Mouse (Mus musculus) limb, embryonic 11.5 days (tissue): ENCODE results near the gene Golt1a. TPM values are rescaled to one million over a fixed set of nuclear protein-coding genes. Genes with fewer than 3 reads are reported as not detected.
"Not testable (repeated sequence)": the region's sequence is repeated elsewhere in the genome, so short reads cannot be mapped to it uniquely, and the experiment has no call there.

Experiments used
- ATAC-seq: fragments of 200-750 bp; cut with Nextera tagmentation; 2 replicates; pipeline ENCODE4 v1.8.0; 2017; ENCODE audit warnings: low read depth; ENCODE audit not compliant: insufficient number of reproducible peaks, low FRiP score, low TSS enrichment
- DNase-seq: peaks from one replicate; pipeline ENCODE4 v3.0.0-alpha.2; 2015; ENCODE audit warnings: low spot score
- H3K27ac ChIP-seq: fragments of 300-500 bp; sonication (generic); replicated peaks from 2 replicates; pipeline ENCODE4 v1.5.1; 2014; ENCODE audit warnings: low read depth, mild to moderate bottlenecking, low read length
- H3K27me3 ChIP-seq: fragments of 300-500 bp; sonication (generic); 2 replicates; pipeline ENCODE4 v1.6.1; 2014; ENCODE audit warnings: mild to moderate bottlenecking, low read length, mixed read lengths; ENCODE audit not compliant: control insufficient read depth, insufficient read depth
- H3K36me3 ChIP-seq: fragments of 300-500 bp; sonication (generic); 2 replicates; pipeline ENCODE4 v1.6.1; 2014; ENCODE audit warnings: mild to moderate bottlenecking, low read length, moderate library complexity, mixed read lengths; ENCODE audit not compliant: control insufficient read depth, insufficient read depth
- H3K4me1 ChIP-seq: fragments of 300-500 bp; sonication (generic); 2 replicates; pipeline ENCODE4 v1.6.1; 2014; ENCODE audit warnings: low read length, mixed read lengths; ENCODE audit not compliant: control insufficient read depth, insufficient read depth
- H3K4me2 ChIP-seq: fragments of 300-500 bp; sonication (generic); 2 replicates; pipeline ENCODE4 v1.6.1; 2014; ENCODE audit warnings: low read depth, mild to moderate bottlenecking, moderate library complexity; ENCODE audit not compliant: severe bottlenecking
- H3K4me3 ChIP-seq: fragments of 300-500 bp; sonication (generic); 2 replicates; pipeline ENCODE4 v1.5.1; 2014; ENCODE audit warnings: low read depth, low read length
- H3K9ac ChIP-seq: fragments of 300-500 bp; sonication (generic); 2 replicates; pipeline ENCODE4 v1.6.1; 2014; ENCODE audit warnings: mild to moderate bottlenecking, low read length
- H3K9me3 ChIP-seq: fragments of 300-500 bp; sonication (generic); 2 replicates; pipeline ENCODE4 v1.6.1; 2016; ENCODE audit warnings: low read length; ENCODE audit not compliant: control insufficient read depth
- whole genome bisulfite sequencing: fragments of 180-500 bp; shearing (Covaris S2); extraction: QIAGEN DNeasy Blood & Tissue Kit; methylation state at CpG from one replicate; pipeline ENCODE4 v1.1.7; 2014; 5-methylcytosine and 5-hydroxymethylcytosine counted together
- polyA plus RNA-seq: library from polyadenylated mRNA; unstranded; fragments of >200 nt; fragmentation: Nextera tagmentation; extraction: Ambion mirVana; gene quantifications from 2 replicates; pipeline ENCODE4 v1.2.1, GENCODE M21; 2014

Gene Golt1a
- polyA plus RNA-seq, 1 experiment from 2014 or later: not detected

- ATAC-seq (no peak), DNase-seq (no peak)
- H3K27ac ChIP-seq: no peak overlapping the region
- no peaks in the 10 kb centered on the region for H3K4me1 ChIP-seq
- H3K27me3 ChIP-seq: peaks cover 15% of the 10 kb centered on the region
- no peaks in the 10 kb centered on the region for H3K9me3 ChIP-seq
- 83% methylated on average over 6 of the region's 6 CpGs for WGBS
- no peak overlapping the region for H3K9ac ChIP-seq
- H3K36me3 ChIP-seq: no peaks in the 10 kb centered on the region
- no peak overlapping the region for H3K4me3 ChIP-seq
- no peak overlapping the region for H3K4me2 ChIP-seq
Measured at GRCm38 (mm10) chr1:133328299-133328795, 18.7 kb downstream of the Golt1a start.

- H3K4me3 ChIP-seq: peak overlapping the region; percentile 25
- no peak overlapping the region for H3K27ac ChIP-seq
- WGBS: 7% methylated on average over 34 of the region's 34 CpGs
- H3K4me2 ChIP-seq: peak overlapping the region; percentile 70
- peaks cover 15% of the 10 kb centered on the region for H3K27me3 ChIP-seq
- H3K9ac ChIP-seq: peak overlapping the region; percentile 47
- DNase-seq (peak; percentile 46), ATAC-seq (no peak)
- no peaks in the 10 kb centered on the region for H3K9me3 ChIP-seq
- no peaks in the 10 kb centered on the region for H3K36me3 ChIP-seq
- H3K4me1 ChIP-seq: no peaks in the 10 kb centered on the region
Measured at GRCm38 (mm10) chr1:133328896-133329637, 19.5 kb downstream of the Golt1a start.

- Histone ChIP-seq H3K4me1 (no peaks in the 10 kb centered on the region), H3K9ac (peak overlapping the region; percentile 47), H3K9me3 (no peaks in the 10 kb centered on the region), H3K27me3 (peaks cover 15% of the 10 kb centered on the region), H3K4me3 (peak overlapping the region; percentile 25), H3K4me2 (peak overlapping the region; percentile 70), H3K27ac (no peak overlapping the region), H3K36me3 (no peaks in the 10 kb centered on the region)
- WGBS: 25% methylated on average over 7 of the region's 7 CpGs
- DNase-seq (no peak), ATAC-seq (no peak)
Measured at GRCm38 (mm10) chr1:133329638-133329964, 20.0 kb downstream of the Golt1a start.

- Histone ChIP-seq H3K4me1 (no peaks in the 10 kb centered on the region), H3K9ac (no peak overlapping the region), H3K4me3 (no peak overlapping the region), H3K27me3 (peaks cover 15% of the 10 kb centered on the region), H3K27ac (no peak overlapping the region), H3K9me3 (no peaks in the 10 kb centered on the region), H3K36me3 (no peaks in the 10 kb centered on the region), H3K4me2 (no peak overlapping the region)
- no peak for ATAC-seq
- no peak for DNase-seq
- WGBS: 78% methylated on average over 3 of the region's 3 CpGs
Measured at GRCm38 (mm10) chr1:133331142-133331541, 21.5 kb downstream of the Golt1a start.

GRCm38 (mm10) chr1:133332656-133333430, 23.2 kb downstream of the Golt1a start:
- ATAC-seq (no peak), DNase-seq (no peak)
- Histone ChIP-seq H3K27ac (no peak overlapping the region), H3K4me3 (no peak overlapping the region), H3K36me3 (no peaks in the 10 kb centered on the region), H3K4me2 (no peak overlapping the region), H3K4me1 (no peaks in the 10 kb centered on the region), H3K9ac (no peak overlapping the region), H3K27me3 (peaks cover 15% of the 10 kb centered on the region), H3K9me3 (no peaks in the 10 kb centered on the region)
- WGBS: 91% methylated on average over 11 of the region's 11 CpGs

GRCm38 (mm10) chr1:133333937-133334336, 24.3 kb downstream of the Golt1a start:
- H3K36me3 ChIP-seq: no peaks in the 10 kb centered on the region
- no peak overlapping the region for H3K27ac ChIP-seq
- no peaks in the 10 kb centered on the region for H3K9me3 ChIP-seq
- DNase-seq: no peak
- H3K4me2 ChIP-seq: no peak overlapping the region
- no peak overlapping the region for H3K4me3 ChIP-seq
- ATAC-seq: no peak
- H3K27me3 ChIP-seq: peaks cover 12% of the 10 kb centered on the region
- H3K9ac ChIP-seq: no peak overlapping the region
- 86% methylated on average over 6 of the region's 6 CpGs for WGBS
- H3K4me1 ChIP-seq: no peaks in the 10 kb centered on the region

- not testable (repeated sequence) for H3K36me3 ChIP-seq, H3K4me3 ChIP-seq, H3K9ac ChIP-seq, DNase-seq, ATAC-seq, H3K9me3 ChIP-seq, H3K4me1 ChIP-seq, H3K27me3 ChIP-seq, H3K4me2 ChIP-seq, H3K27ac ChIP-seq
- WGBS: 84% methylated on average over 1 of the region's 1 CpGs
Measured at GRCm38 (mm10) chr1:133340403-133340802, 30.8 kb downstream of the Golt1a start.

GRCm38 (mm10) chr1:133344357-133344756, 34.8 kb downstream of the Golt1a start:
- DNase-seq (no peak), ATAC-seq (no peak)
- no peaks in the 10 kb centered on the region for H3K36me3 ChIP-seq
- no peak overlapping the region for H3K4me2 ChIP-seq
- no peak overlapping the region for H3K4me3 ChIP-seq
- no peak overlapping the region for H3K27ac ChIP-seq
- no peak overlapping the region for H3K9ac ChIP-seq
- no peaks in the 10 kb centered on the region for H3K9me3 ChIP-seq
- H3K27me3 ChIP-seq: no peaks in the 10 kb centered on the region
- H3K4me1 ChIP-seq: no peaks in the 10 kb centered on the region
- WGBS: 94% methylated on average over 2 of the region's 2 CpGs
